Mouse (Mus musculus) liver, embryonic 14.5 days (tissue): ENCODE results near the gene Btbd11.

Source experiments
- CTCF ChIP-seq: IDR thresholded peaks from 2 replicates; pipeline ENCODE4 v1.5.1; 2016; ENCODE audit warnings: antibody characterized with exemption, low read depth, control low read depth
- EP300 ChIP-seq: IDR thresholded peaks from 2 replicates; pipeline ENCODE4 v1.6.1; 2016; ENCODE audit warnings: antibody characterized with exemption, low read depth

DNA sequence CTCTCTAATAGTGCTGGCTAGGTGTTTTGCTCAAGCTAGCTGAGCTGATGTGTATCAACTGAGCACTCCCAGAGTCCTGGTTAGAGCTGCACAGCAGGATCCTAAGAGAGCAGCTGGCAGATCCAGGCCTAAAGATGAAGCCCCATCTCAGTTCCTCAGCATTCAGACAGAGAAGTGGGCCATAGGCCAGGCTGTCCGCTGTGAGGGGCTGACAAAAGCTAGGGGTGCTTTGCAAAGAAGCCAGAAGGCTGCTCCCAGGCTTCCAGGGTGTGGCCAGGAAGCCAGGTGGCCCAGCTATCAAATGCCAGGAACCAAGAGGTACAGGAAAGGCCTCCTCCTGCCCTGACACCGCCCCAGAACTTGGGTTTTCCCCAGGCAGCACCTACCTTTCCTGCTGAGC lies 140.0 kb downstream of the Btbd11 start:
- no peak for TF ChIP-seq EP300
- no peak for TF ChIP-seq CTCF
